24 mouse cellular contexts compared by ENCODE assay signal in the genomic region with DNA sequence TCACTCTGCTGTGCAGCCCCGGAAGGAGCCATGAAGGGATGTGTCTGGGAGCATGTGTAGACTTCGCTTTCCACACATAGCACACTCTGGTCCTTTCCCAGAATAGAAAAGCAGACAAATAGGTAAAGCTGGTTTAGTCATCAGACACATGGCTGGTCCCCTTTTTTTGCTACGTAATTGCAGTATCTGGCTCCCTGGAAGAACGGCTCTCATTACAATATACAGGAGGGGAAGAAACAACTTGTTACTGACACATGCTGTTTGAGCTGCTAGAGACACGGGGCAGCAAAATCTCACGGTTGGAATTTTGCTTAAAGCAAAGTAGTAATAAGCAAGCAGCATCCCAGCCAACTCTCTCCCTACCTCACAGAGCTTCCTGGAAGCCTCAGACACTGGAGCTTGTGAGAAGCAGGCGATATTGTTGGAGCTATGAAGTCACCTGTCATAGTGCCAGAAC.
DNase-seq lines count a peak whose midpoint lies in the region; ATAC-seq lines count a peak whose summit lies in the region.
"Had no signal": no experiment of that assay in that cellular context is flagged by ENCODE, and none has a peak within 500 bp of the region (broad histone marks: within the 10 kb centered on the region; RNA-seq: fewer than 3 reads in every experiment).

No protein-coding gene starts in this region.

- H3K9ac ChIP-seq in embryonic facial prominence, embryonic 12.5 days = no peak overlapping the region
- H3K9ac ChIP-seq: liver, embryonic 14.5 days; neural tube, embryonic 15.5 days had no signal

- H3K4me3 ChIP-seq in embryonic facial prominence, embryonic 12.5 days = no peak overlapping the region
- no peak overlapping the region for H3K4me3 ChIP-seq in embryonic facial prominence, embryonic 10.5 days
- H3K4me3 ChIP-seq: myocyte; neural tube, embryonic 15.5 days had no signal

- H3K4me1 ChIP-seq in embryonic facial prominence, embryonic 12.5 days = peaks cover 5% of the 10 kb centered on the region; the same call in 1 of the 2 replicates
- H3K4me1 ChIP-seq in embryonic facial prominence, embryonic 10.5 days = peaks cover 12% of the 10 kb centered on the region
- H3K4me1 ChIP-seq: neural tube, embryonic 15.5 days had no signal

- DNase-seq in embryonic facial prominence, embryonic 10.5 days (ENCODE audit: low spot score) = no peak
- DNase-seq in layer of hippocampus, adult 8-10 months (ENCODE audit: low spot score in 2 of 2) = peak; percentile 39 to 51
- no peak for DNase-seq in layer of hippocampus, postnatal 25 days (ENCODE audit: extremely low spot score in 1 of 2, low spot score in 1 of 2)
- peak; percentile 27 to 54 for DNase-seq in right cerebral cortex, adult 2 months (ENCODE audit: low spot score in 2 of 2)
- no peak for DNase-seq in right cerebral cortex, postnatal 14 days
- DNase-seq in adrenal gland, postnatal 10 days = no peak
- DNase-seq in thymus, adult 18-20 months = no peak
- DNase-seq: cerebellum, adult 11 months; cerebellum, postnatal 14 days; embryo, embryonic 11 days; gastrocnemius, postnatal 36 days; heart, postnatal 14 days; midbrain, embryonic 14.5 days; thymus, postnatal 25 days had no signal

- WGBS in embryonic facial prominence, embryonic 12.5 days = 64% methylated on average over 7 of the region's 7 CpGs
- 76% methylated on average over 7 of the region's 7 CpGs for WGBS in embryonic facial prominence, embryonic 10.5 days

- no peak overlapping the region for H3K4me2 ChIP-seq in embryonic facial prominence, embryonic 12.5 days (replicated peaks)
- H3K4me2 ChIP-seq: heart, embryonic 11.5 days; neural tube, embryonic 15.5 days had no signal

- H3K27ac ChIP-seq in embryonic facial prominence, embryonic 12.5 days = 0 out of 2 replicates have a peak overlapping the region, but pooled peaks have one; percentile 17
- no peak overlapping the region for H3K27ac ChIP-seq in embryonic facial prominence, embryonic 10.5 days (replicated peaks)
- H3K27ac ChIP-seq: kidney, postnatal 0 days; liver, embryonic 14.5 days; neural tube, embryonic 15.5 days had no signal

- H3K9me3 ChIP-seq in embryonic facial prominence, embryonic 12.5 days = 0 out of 2 replicates have a peak, but pooled peaks cover 3% of the 10 kb centered on the region
- peaks cover 9% of the 10 kb centered on the region; the same call in 1 of the 2 replicates for H3K9me3 ChIP-seq in embryonic facial prominence, embryonic 10.5 days
- H3K9me3 ChIP-seq: G1E; neural tube, embryonic 15.5 days had no signal

- no peaks in the 10 kb centered on the region for H3K36me3 ChIP-seq in embryonic facial prominence, embryonic 12.5 days
- H3K36me3 ChIP-seq in embryonic facial prominence, embryonic 10.5 days (replicated peaks) = no peaks in the 10 kb centered on the region
- H3K36me3 ChIP-seq: G1E; neural tube, embryonic 15.5 days had no signal

- no peak for ATAC-seq in embryonic facial prominence, embryonic 12.5 days (ENCODE audit: insufficient number of reproducible peaks, insufficient read depth, low FRiP score, low TSS enrichment)
- ATAC-seq: CD4-positive, CD25-positive, alpha-beta regulatory T cell, adult 4 months; hindbrain, embryonic 16.5 days; intestine, postnatal 0 days had no signal

- H3K27me3 ChIP-seq in embryonic facial prominence, embryonic 12.5 days = no peaks in the 10 kb centered on the region
- no peaks in the 10 kb centered on the region for H3K27me3 ChIP-seq in embryonic facial prominence, embryonic 10.5 days (replicated peaks; ENCODE audit: low read depth, poor library complexity, severe bottlenecking)
- H3K27me3 ChIP-seq: neural tube, embryonic 15.5 days had no signal

Comparison
In these comparisons a context has a peak if more than half of its experiments do, and no peak if none do; other contexts are left out.
1. DNase-seq: peak in layer of hippocampus, adult 8-10 months (2 of 2) and right cerebral cortex, adult 2 months (2 of 2); none in embryonic facial prominence, embryonic 10.5 days (single experiment), layer of hippocampus, postnatal 25 days (0 of 2), right cerebral cortex, postnatal 14 days (single experiment), adrenal gland, postnatal 10 days (single experiment) and thymus, adult 18-20 months (0 of 2).